Mouse (Mus musculus) forebrain, embryonic 16.5 days (tissue): ENCODE measurements around the gene Arid3b. TPM values are rescaled to one million over a fixed set of nuclear protein-coding genes. Genes with fewer than 3 reads are reported as not detected.
A peak's percentile ranks its signal among the peaks of the same experiment; 100 is the strongest.

Experiments
- ATAC-seq: fragments of 200-750 bp; cut with Nextera tagmentation; 2 replicates; pipeline ENCODE4 v1.8.0; 2017; ENCODE audit warnings: mild to moderate bottlenecking, moderate library complexity
- H3K27ac ChIP-seq: fragments of 300-500 bp; sonication (generic); 2 replicates; pipeline ENCODE4 v1.5.1; 2014; ENCODE audit warnings: low read length, control low read depth
- H3K27me3 ChIP-seq: fragments of 300-500 bp; sonication (generic); replicated peaks from 2 replicates; pipeline ENCODE4 v1.6.1; 2014; ENCODE audit warnings: low read length; ENCODE audit not compliant: control insufficient read depth, insufficient read depth
- H3K36me3 ChIP-seq: fragments of 300-500 bp; sonication (generic); 2 replicates; pipeline ENCODE4 v1.6.1; 2014; ENCODE audit not compliant: control insufficient read depth, insufficient read depth
- H3K4me1 ChIP-seq: fragments of 300-500 bp; sonication (generic); replicated peaks from 2 replicates; pipeline ENCODE4 v1.6.1; 2014; ENCODE audit warnings: low read length; ENCODE audit not compliant: control insufficient read depth, insufficient read depth
- H3K4me2 ChIP-seq: fragments of 300-500 bp; sonication (generic); 2 replicates; pipeline ENCODE4 v1.6.1; 2014; ENCODE audit warnings: mild to moderate bottlenecking, low read length, control low read depth
- H3K4me3 ChIP-seq: fragments of 300-500 bp; sonication (generic); replicated peaks from 2 replicates; pipeline ENCODE4 v1.5.1; 2014; ENCODE audit warnings: mild to moderate bottlenecking, low read length, control low read depth
- H3K9ac ChIP-seq: fragments of 300-500 bp; sonication (generic); replicated peaks from 2 replicates; pipeline ENCODE4 v1.6.1; 2014; ENCODE audit warnings: low read depth, low read length, control low read depth
- H3K9me3 ChIP-seq: fragments of 300-500 bp; sonication (generic); 2 replicates; pipeline ENCODE4 v1.6.1; 2016; ENCODE audit warnings: low read length; ENCODE audit not compliant: control insufficient read depth
- WGBS: fragments of 180-500 bp; shearing (Covaris S2); extraction: QIAGEN DNeasy Blood & Tissue Kit; methylation state at CpG from one replicate; pipeline ENCODE4 v1.1.7; 2014; 5-methylcytosine and 5-hydroxymethylcytosine counted together
- polyA plus RNA-seq: library from polyadenylated mRNA; unstranded; fragments of >200 nt; fragmentation: Nextera tagmentation; extraction: Ambion mirVana; gene quantifications from 2 replicates; pipeline ENCODE4 v1.2.1, GENCODE M21; 2015

The Arid3b gene
- polyA plus RNA-seq, 1 experiment from 2014 or later = 10.6 TPM

- Histone ChIP-seq H3K4me2 (no peak overlapping the region), H3K36me3 (no peaks in the 10 kb centered on the region), H3K27ac (no peak overlapping the region), H3K4me1 (no peaks in the 10 kb centered on the region), H3K9me3 (no peaks in the 10 kb centered on the region), H3K4me3 (no peak overlapping the region), H3K9ac (no peak overlapping the region), H3K27me3 (no peaks in the 10 kb centered on the region)
- ATAC-seq = no peak
- WGBS = 94% methylated on average over 3 of the region's 3 CpGs
Observed at GRCm38 (mm10) chr9:57773754-57774153, 62.8 kb downstream of the Arid3b start.

- 91% methylated on average over 2 of the region's 2 CpGs for WGBS
- H3K27me3 ChIP-seq = no peaks in the 10 kb centered on the region
- no peak overlapping the region for H3K27ac ChIP-seq
- H3K4me3 ChIP-seq = no peak overlapping the region
- no peak overlapping the region for H3K9ac ChIP-seq
- no peaks in the 10 kb centered on the region for H3K36me3 ChIP-seq
- H3K4me2 ChIP-seq = no peak overlapping the region
- peaks cover 11% of the 10 kb centered on the region for H3K4me1 ChIP-seq
- H3K9me3 ChIP-seq = no peaks in the 10 kb centered on the region
- no peak for ATAC-seq
Observed at GRCm38 (mm10) chr9:57770836-57771235, 65.8 kb downstream of the Arid3b start.

- no peaks in the 10 kb centered on the region for H3K9me3 ChIP-seq
- no peaks in the 10 kb centered on the region for H3K27me3 ChIP-seq
- H3K9ac ChIP-seq = no peak overlapping the region
- H3K4me2 ChIP-seq = no peak overlapping the region
- peaks cover 12% of the 10 kb centered on the region for H3K4me1 ChIP-seq
- no peaks in the 10 kb centered on the region for H3K36me3 ChIP-seq
- H3K27ac ChIP-seq = no peak overlapping the region
- no peak overlapping the region for H3K4me3 ChIP-seq
- 93% methylated on average over 1 of the region's 1 CpGs for WGBS
- no peak for ATAC-seq
Observed at GRCm38 (mm10) chr9:57770214-57770613, 66.4 kb downstream of the Arid3b start.

- Histone ChIP-seq H3K27me3 (no peaks in the 10 kb centered on the region), H3K4me2 (no peak overlapping the region), H3K9ac (no peak overlapping the region), H3K9me3 (no peaks in the 10 kb centered on the region), H3K4me1 (peaks cover 12% of the 10 kb centered on the region), H3K27ac (no peak overlapping the region), H3K36me3 (no peaks in the 10 kb centered on the region), H3K4me3 (no peak overlapping the region)
- ATAC-seq = no peak
- WGBS = 76% methylated on average over 2 of the region's 2 CpGs
Observed at GRCm38 (mm10) chr9:57769539-57770069, 67.0 kb downstream of the Arid3b start.

DNA sequence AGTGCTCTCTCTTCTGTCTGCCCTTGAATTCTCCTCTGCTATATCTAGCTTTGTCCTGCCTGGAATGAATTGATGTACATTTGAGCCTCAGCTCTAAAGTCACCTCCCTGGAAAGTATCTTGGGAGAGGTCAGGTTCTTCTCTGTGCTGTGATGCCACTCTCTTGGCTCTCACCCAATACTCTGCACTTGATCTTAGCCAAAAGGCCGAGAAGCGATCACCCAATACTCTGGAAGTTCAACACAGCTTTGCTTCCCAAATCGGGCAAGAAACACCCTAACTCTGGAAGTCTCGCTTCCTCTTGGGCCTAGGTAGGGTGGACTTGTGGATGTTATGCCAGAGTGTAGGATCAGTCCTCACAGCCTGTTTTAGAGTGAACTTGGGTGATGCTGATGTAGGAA lies 69.4 kb downstream of the Arid3b start:
- WGBS = 95% methylated on average over 4 of the region's 4 CpGs
- no peak for ATAC-seq

GRCm38 (mm10) chr9:57766431-57766830 lies 70.2 kb downstream of the Arid3b start:
- no peaks in the 10 kb centered on the region for H3K9me3 ChIP-seq
- peak overlapping the region; percentile 99 for H3K4me2 ChIP-seq
- H3K36me3 ChIP-seq = no peaks in the 10 kb centered on the region
- H3K4me3 ChIP-seq = peak overlapping the region; percentile 98
- H3K4me1 ChIP-seq = peaks cover 37% of the 10 kb centered on the region
- no peak for ATAC-seq
- H3K27me3 ChIP-seq = no peaks in the 10 kb centered on the region
- H3K9ac ChIP-seq = peak overlapping the region; percentile 100
- peak overlapping the region; percentile 100 for H3K27ac ChIP-seq
- 28% methylated on average over 6 of the region's 6 CpGs for WGBS

More for the DNA sequence above, 69.4 kb downstream of the Arid3b start:
- no peaks in the 10 kb centered on the region for H3K9me3 ChIP-seq
- no peak overlapping the region for H3K4me3 ChIP-seq
- H3K4me1 ChIP-seq = peaks cover 32% of the 10 kb centered on the region
- H3K27me3 ChIP-seq = no peaks in the 10 kb centered on the region
- H3K27ac ChIP-seq = no peak overlapping the region
- H3K4me2 ChIP-seq = no peak overlapping the region
- no peaks in the 10 kb centered on the region for H3K36me3 ChIP-seq
- no peak overlapping the region for H3K9ac ChIP-seq

DNA sequence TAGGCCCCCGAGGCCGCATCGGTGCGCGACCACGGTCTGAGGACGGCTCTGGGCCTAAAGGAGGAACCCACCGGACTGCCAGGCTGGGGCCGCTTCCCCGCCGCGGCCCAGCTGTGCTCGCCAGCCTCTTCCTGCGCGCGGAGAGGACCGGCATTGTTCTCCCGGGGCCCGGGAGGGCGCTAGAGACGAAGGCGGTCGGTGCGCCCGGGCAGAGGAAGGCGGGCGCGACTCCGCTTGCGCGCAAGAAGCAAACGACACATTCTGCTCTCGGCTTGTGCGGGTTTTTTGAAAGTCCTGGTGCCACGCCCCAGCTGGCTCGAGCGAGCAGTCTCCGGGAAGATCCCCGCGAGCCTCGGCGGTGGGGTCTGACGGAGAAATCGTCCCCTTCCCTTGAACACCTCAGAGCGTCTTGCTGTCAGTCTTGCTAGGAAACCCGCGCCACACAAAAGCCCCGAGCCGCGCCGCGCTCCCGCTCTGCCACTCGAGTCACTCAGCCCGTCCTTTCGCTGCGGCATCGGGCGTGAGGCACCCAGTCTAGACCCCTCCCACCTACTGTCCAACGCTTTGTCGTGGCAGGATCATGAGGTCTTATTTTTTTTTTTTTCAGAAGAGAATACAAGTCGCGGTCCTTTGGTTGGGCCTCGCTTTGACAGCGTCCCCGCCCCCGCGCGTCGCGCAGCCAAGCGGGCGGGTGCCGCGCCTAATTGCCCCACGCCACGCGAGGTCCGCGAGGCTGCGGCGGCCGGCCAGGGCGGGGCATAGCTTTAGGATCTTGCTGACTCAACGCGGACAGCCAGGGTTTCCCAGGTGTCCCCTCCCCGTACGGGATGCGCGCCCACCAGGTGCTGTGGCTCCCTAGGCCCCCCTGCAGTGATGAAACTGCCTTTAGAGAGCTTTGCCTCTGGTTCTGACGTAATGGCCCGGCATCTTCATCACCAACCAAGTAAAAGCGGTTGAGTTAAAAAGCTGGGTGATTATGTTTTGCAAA lies 70.9 kb downstream of the Arid3b start, which contains the start of gene Clk3:
TSS of gene Clk3 (minus strand) at position 497 of the 988 bp plus-strand sequence.
- ATAC-seq = peak; percentile 64

GRCm38 (mm10) chr9:57764974-57765363 lies 71.6 kb downstream of the Arid3b start:
- Histone ChIP-seq H3K36me3 (0 out of 2 replicates have a peak, but pooled peaks cover 8% of the 10 kb centered on the region), H3K9me3 (no peaks in the 10 kb centered on the region), H3K4me2 (peak overlapping the region; percentile 99), H3K4me3 (peak overlapping the region; percentile 98), H3K27me3 (no peaks in the 10 kb centered on the region), H3K9ac (peak overlapping the region; percentile 100), H3K27ac (peak overlapping the region; percentile 100), H3K4me1 (peaks cover 37% of the 10 kb centered on the region)
- ATAC-seq = peak; percentile 93
- under 1% methylated on average over 39 of the region's 45 CpGs for WGBS

More for the DNA sequence above, 70.9 kb downstream of the Arid3b start, which contains the start of gene Clk3:
- Histone ChIP-seq H3K4me2 (peak within 1 kb of the TSS; percentile 99), H3K4me3 (peak within 1 kb of the TSS; percentile 98), H3K4me1 (peaks cover 37% of the 10 kb centered on the region), H3K36me3 (0 out of 2 replicates have a peak, but pooled peaks cover under 1% of the 10 kb centered on the region), H3K27ac (peak within 1 kb of the TSS; percentile 100), H3K9me3 (no peaks in the 10 kb centered on the region), H3K9ac (peak within 1 kb of the TSS; percentile 100), H3K27me3 (no peaks in the 10 kb centered on the region)
- under 1% methylated on average over 93 of the region's 93 CpGs for WGBS
